Mouse (Mus musculus): ENCODE results near the gene Gm5294. TPM values are rescaled to one million over a fixed set of nuclear protein-coding genes. Genes with fewer than 3 reads are reported as not detected.

The Gm5294 gene
- not detected in 2 replicates for polyA plus RNA-seq (2012; ENCODE audit: insufficient read depth, low replicate concordance)

DNA sequence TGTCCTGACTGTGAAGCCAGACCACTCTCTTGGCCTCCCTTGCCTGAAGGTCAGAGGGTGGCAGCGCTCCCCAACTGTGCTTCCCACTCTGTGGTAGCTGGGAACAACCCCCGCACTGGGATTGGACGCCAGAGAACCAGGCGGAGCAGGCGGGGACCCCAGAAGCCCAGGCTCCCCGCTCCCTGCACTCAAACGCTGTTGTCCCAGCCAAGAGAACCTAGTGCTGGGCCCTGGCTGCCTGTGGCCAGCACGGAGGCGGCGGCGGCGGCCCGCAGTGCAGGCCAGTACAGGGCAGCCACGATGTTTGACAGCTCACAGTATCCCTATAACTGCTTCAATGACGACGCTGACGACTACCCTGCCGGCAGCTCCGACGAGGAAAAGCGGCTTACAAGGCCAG, at the start of gene Gm5294:
TSS of gene Gm5294 (plus strand) at position 301 of the 400 bp plus-strand sequence.
- Histone ChIP-seq H3K4me1 (peaks cover 8% of the 10 kb centered on the region), H3K36me3 (replicated peaks; ENCODE audit: low read length) (no peaks in the 10 kb centered on the region), H3K4me3 (replicated peaks) (peak within 1 kb of the TSS; percentile 77), H3K9me3 (peaks cover 40% of the 10 kb centered on the region), H3K27me3 (replicated peaks) (peaks cover 73% of the 10 kb centered on the region)
- TF ChIP-seq GATA1 (IDR thresholded peaks at IDR 0.05; ENCODE audit: borderline replicate concordance, low read length) (no peak), FLI1 (IDR thresholded peaks at IDR 0.05; ENCODE audit: low read length) (no peak)

DNA sequence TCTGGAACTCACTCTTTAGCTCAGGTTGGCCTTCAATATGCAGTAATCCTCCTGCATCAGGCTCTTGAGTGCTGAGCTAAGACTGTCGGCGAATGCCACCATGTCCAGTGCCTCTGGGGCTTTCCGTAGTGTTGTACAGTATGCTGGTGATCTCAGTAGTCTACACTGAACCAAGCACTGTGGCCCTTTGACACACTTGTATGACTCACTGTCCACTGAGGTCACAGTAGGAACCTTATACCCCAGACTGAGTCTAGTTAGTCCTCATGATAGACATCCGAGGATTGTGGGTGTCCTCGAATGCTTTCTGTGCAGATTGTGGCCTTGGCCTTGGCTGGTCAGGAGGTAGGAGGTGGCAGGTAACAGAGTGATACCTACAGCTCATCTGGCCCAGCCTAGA, 44.8 kb upstream of the Gm5294 start:
- TF ChIP-seq GATA1 (IDR thresholded peaks at IDR 0.05; ENCODE audit: borderline replicate concordance, low read length) (no peak), FLI1 (IDR thresholded peaks at IDR 0.05; ENCODE audit: low read length) (no peak)
- Histone ChIP-seq H3K36me3 (replicated peaks; ENCODE audit: low read length) (no peaks in the 10 kb centered on the region), H3K4me1 (peaks cover 12% of the 10 kb centered on the region)

DNA sequence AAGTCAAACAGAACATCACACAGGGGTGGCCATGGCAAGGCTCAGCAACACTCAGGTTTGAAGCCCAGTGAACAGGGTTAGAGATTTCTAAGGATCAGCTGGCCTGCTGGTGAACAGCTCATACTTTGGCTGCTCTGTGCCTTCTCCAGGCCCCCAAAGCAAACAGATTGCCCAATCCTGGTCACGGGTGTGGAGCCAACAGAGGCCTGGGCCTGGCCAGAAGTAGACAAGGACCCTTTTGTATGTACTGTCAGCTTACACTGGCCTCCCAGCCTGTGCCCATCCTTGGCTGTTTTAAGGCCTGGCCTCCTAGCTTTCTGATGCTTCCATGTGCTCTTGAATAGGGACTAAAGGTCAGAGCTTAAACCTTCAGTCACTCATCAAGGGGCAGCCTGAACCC, 43.5 kb upstream of the Gm5294 start:
- no peaks in the 10 kb centered on the region for H3K36me3 ChIP-seq (replicated peaks; ENCODE audit: low read length)
- no peak for TF ChIP-seq GATA1 (IDR thresholded peaks at IDR 0.05; ENCODE audit: borderline replicate concordance, low read length)
- no peak for TF ChIP-seq FLI1 (IDR thresholded peaks at IDR 0.05; ENCODE audit: low read length)

More for the DNA sequence above, 44.8 kb upstream of the Gm5294 start:
- no peaks in the 10 kb centered on the region for H3K9me3 ChIP-seq
- H3K4me3 ChIP-seq (replicated peaks): no peak overlapping the region
- peaks cover 37% of the 10 kb centered on the region for H3K27me3 ChIP-seq (replicated peaks)

GRCm38 (mm10) chr5:138778731-138779463, 41.0 kb upstream of the Gm5294 start:
- Histone ChIP-seq H3K9me3 (no peaks in the 10 kb centered on the region), H3K4me3 (replicated peaks) (no peak overlapping the region), H3K36me3 (replicated peaks; ENCODE audit: low read length) (no peaks in the 10 kb centered on the region), H3K4me1 (peaks cover 12% of the 10 kb centered on the region), H3K27me3 (replicated peaks) (peaks cover 35% of the 10 kb centered on the region)
- TF ChIP-seq GATA1 (IDR thresholded peaks at IDR 0.05; ENCODE audit: borderline replicate concordance, low read length): no peak
- TF ChIP-seq FLI1 (IDR thresholded peaks at IDR 0.05; ENCODE audit: low read length): no peak

More for the DNA sequence above, 43.5 kb upstream of the Gm5294 start:
- Histone ChIP-seq H3K4me3 (replicated peaks) (no peak overlapping the region), H3K4me1 (peaks cover 12% of the 10 kb centered on the region), H3K27me3 (replicated peaks) (peaks cover 34% of the 10 kb centered on the region), H3K9me3 (no peaks in the 10 kb centered on the region)

- TF ChIP-seq GATA1 (IDR thresholded peaks at IDR 0.05; ENCODE audit: borderline replicate concordance, low read length) (no peak), FLI1 (IDR thresholded peaks at IDR 0.05; ENCODE audit: low read length) (no peak)
- Histone ChIP-seq H3K4me3 (replicated peaks) (no peak overlapping the region), H3K9me3 (no peaks in the 10 kb centered on the region), H3K36me3 (replicated peaks; ENCODE audit: low read length) (no peaks in the 10 kb centered on the region), H3K27me3 (replicated peaks) (peaks cover 34% of the 10 kb centered on the region), H3K4me1 (peaks cover 12% of the 10 kb centered on the region)
Observed at GRCm38 (mm10) chr5:138779655-138780054, 40.2 kb upstream of the Gm5294 start.

- no peaks in the 10 kb centered on the region for H3K9me3 ChIP-seq
- H3K27me3 ChIP-seq (replicated peaks): peaks cover 47% of the 10 kb centered on the region
- H3K4me1 ChIP-seq: peaks cover 6% of the 10 kb centered on the region
- no peak overlapping the region for H3K4me3 ChIP-seq (replicated peaks)
- TF ChIP-seq FLI1 (IDR thresholded peaks at IDR 0.05; ENCODE audit: low read length) (no peak), GATA1 (IDR thresholded peaks at IDR 0.05; ENCODE audit: borderline replicate concordance, low read length) (no peak)
- no peaks in the 10 kb centered on the region for H3K36me3 ChIP-seq (replicated peaks; ENCODE audit: low read length)
Observed at GRCm38 (mm10) chr5:138782697-138783096, 37.2 kb upstream of the Gm5294 start.

GRCm38 (mm10) chr5:138783181-138783580, 36.7 kb upstream of the Gm5294 start:
- TF ChIP-seq GATA1 (IDR thresholded peaks at IDR 0.05; ENCODE audit: borderline replicate concordance, low read length) (no peak), FLI1 (IDR thresholded peaks at IDR 0.05; ENCODE audit: low read length) (no peak)
- H3K4me3 ChIP-seq (replicated peaks): no peak overlapping the region
- no peaks in the 10 kb centered on the region for H3K36me3 ChIP-seq (replicated peaks; ENCODE audit: low read length)

GRCm38 (mm10) chr5:138785986-138786515, 33.8 kb upstream of the Gm5294 start:
- TF ChIP-seq GATA1 (IDR thresholded peaks at IDR 0.05; ENCODE audit: borderline replicate concordance, low read length) (no peak), FLI1 (IDR thresholded peaks at IDR 0.05; ENCODE audit: low read length) (no peak)

More at GRCm38 (mm10) chr5:138783181-138783580, 36.7 kb upstream of the Gm5294 start:
- peaks cover 52% of the 10 kb centered on the region for H3K27me3 ChIP-seq (replicated peaks)
- no peaks in the 10 kb centered on the region for H3K9me3 ChIP-seq
- peaks cover 6% of the 10 kb centered on the region for H3K4me1 ChIP-seq

DNA sequence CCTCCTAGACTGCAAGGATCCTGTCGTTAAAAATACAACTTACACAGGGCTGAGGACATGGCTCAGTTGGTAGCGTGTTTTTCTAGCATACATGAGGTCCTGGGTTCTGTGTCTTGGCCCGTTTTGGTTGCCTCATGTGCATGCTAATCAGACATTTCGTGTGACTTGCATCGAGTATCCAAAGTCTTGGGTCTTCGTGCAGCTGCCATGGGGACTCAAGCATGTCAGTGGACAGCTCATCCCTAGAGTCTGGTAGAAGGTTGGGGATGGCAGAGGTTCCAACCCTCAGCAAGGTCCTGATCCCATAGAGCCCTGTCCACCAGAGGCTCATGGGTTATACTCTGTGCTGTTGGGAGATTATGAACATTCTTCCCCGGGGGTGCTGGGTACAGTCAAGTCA, 32.2 kb upstream of the Gm5294 start:
- TF ChIP-seq GATA1 (IDR thresholded peaks at IDR 0.05; ENCODE audit: borderline replicate concordance, low read length) (no peak), FLI1 (IDR thresholded peaks at IDR 0.05; ENCODE audit: low read length) (no peak)
- Histone ChIP-seq H3K27me3 (replicated peaks) (peaks cover 60% of the 10 kb centered on the region), H3K9me3 (peaks cover 19% of the 10 kb centered on the region), H3K36me3 (replicated peaks; ENCODE audit: low read length) (no peaks in the 10 kb centered on the region), H3K4me3 (replicated peaks) (no peak overlapping the region), H3K4me1 (no peaks in the 10 kb centered on the region)

More at GRCm38 (mm10) chr5:138785986-138786515, 33.8 kb upstream of the Gm5294 start:
- Histone ChIP-seq H3K4me1 (no peaks in the 10 kb centered on the region), H3K4me3 (replicated peaks) (no peak overlapping the region), H3K9me3 (peaks cover 4% of the 10 kb centered on the region; the same call in 1 of the 2 replicates), H3K27me3 (replicated peaks) (peaks cover 61% of the 10 kb centered on the region), H3K36me3 (replicated peaks; ENCODE audit: low read length) (no peaks in the 10 kb centered on the region)

All from megakaryocyte, embryonic 14.5 days (primary cell).